Mouse (Mus musculus) ES-Bruce4 (cell line): ENCODE results near the gene Cyb561d2. TPM values are rescaled to one million over a fixed set of nuclear protein-coding genes. Genes with fewer than 3 reads are reported as not detected.

Experiments
- H3K27ac ChIP-seq: 2 replicates; pipeline ENCODE4 v1.5.1; 2012; ENCODE audit warnings: low read length, inconsistent platforms; ENCODE audit not compliant: insufficient read depth
- H3K27me3 ChIP-seq: 2 replicates; pipeline ENCODE4 v1.6.1; 2012; ENCODE audit warnings: mild to moderate bottlenecking, low read length, inconsistent platforms; ENCODE audit not compliant: control insufficient read depth, poor library complexity, insufficient read depth, severe bottlenecking
- H3K36me3 ChIP-seq: 2 replicates; pipeline ENCODE4 v1.6.1; 2012; ENCODE audit warnings: inconsistent platforms, mild to moderate bottlenecking, low read length, moderate library complexity; ENCODE audit not compliant: control insufficient read depth, poor library complexity, insufficient read depth, severe bottlenecking
- H3K4me1 ChIP-seq: one replicate; pipeline ENCODE4 v1.8.1; 2011; ENCODE audit warnings: low read length; ENCODE audit not compliant: control insufficient read depth, insufficient read depth
- H3K4me3 ChIP-seq: 2 replicates; pipeline ENCODE4 v1.5.1; 2011; ENCODE audit warnings: low read depth, mild to moderate bottlenecking, low read length
- H3K9ac ChIP-seq: 2 replicates; pipeline ENCODE4 v1.6.1; 2012; ENCODE audit warnings: low read depth, mild to moderate bottlenecking, inconsistent platforms; ENCODE audit not compliant: poor library complexity, severe bottlenecking
- H3K9me3 ChIP-seq: replicated peaks from 2 replicates; pipeline ENCODE4 v1.6.1; 2012; ENCODE audit warnings: mild to moderate bottlenecking, low read length, inconsistent platforms; ENCODE audit not compliant: control insufficient read depth, poor library complexity, insufficient read depth, severe bottlenecking
- CTCF ChIP-seq: IDR thresholded peaks from one replicate; pipeline ENCODE4 v1.8.1; 2011; ENCODE audit warnings: low read depth, low read length
- EP300 ChIP-seq: IDR thresholded peaks from 2 replicates; pipeline ENCODE4 v1.6.1; 2011; ENCODE audit warnings: low read depth, low read length; ENCODE audit not compliant: insufficient read depth
- POLR2A ChIP-seq: IDR thresholded peaks from one replicate; pipeline ENCODE4 v1.8.1; 2011; ENCODE audit warnings: low read length; ENCODE audit not compliant: insufficient read depth
- polyA plus RNA-seq: library from polyadenylated mRNA; stranded (reverse); fragments of >200 nt; gene quantifications from 2 replicates; pipeline ENCODE4 v1.2.4, GENCODE M21; 2011; ENCODE audit warnings: low read depth; ENCODE audit not compliant: missing spikeins, insufficient read depth, insufficient read length

Cyb561d2 gene
- polyA plus RNA-seq, 1 experiment = 7.7 TPM

- H3K27me3 ChIP-seq = no peaks in the 10 kb centered on the region
- peaks cover 3% of the 10 kb centered on the region for H3K4me1 ChIP-seq
- no peak overlapping the region for H3K4me3 ChIP-seq
- H3K27ac ChIP-seq = no peak overlapping the region
- H3K36me3 ChIP-seq = no peaks in the 10 kb centered on the region
- no peaks in the 10 kb centered on the region for H3K9me3 ChIP-seq
- no peak overlapping the region for H3K9ac ChIP-seq
- TF ChIP-seq CTCF (no peak), EP300 (no peak), POLR2A (no peak)
These were observed 6.8 kb upstream of the Cyb561d2 start for GRCm38 (mm10) chr9:107548820-107549219.

DNA sequence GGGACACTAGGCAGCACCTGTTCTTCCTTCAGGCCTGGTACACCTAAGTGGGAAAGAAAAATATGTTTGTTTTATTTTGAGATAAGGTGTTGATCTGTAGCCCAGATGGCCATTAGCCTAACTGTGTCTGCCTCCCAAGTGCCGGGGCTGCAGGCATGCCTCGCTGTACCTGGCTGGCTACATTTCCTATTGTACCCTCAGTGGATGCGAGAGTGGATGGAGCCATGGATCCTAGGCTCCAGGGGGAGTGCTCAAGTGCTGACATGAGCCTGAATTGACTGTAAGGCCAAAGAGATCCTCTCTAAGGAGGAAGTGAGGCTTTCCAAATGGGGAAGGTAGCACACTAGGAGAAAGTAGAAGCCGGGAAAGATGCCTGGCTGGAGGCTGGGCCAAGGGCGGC is 6.0 kb upstream of the Cyb561d2 start:
- no peaks in the 10 kb centered on the region for H3K9me3 ChIP-seq
- no peaks in the 10 kb centered on the region for H3K27me3 ChIP-seq
- no peaks in the 10 kb centered on the region for H3K36me3 ChIP-seq
- TF ChIP-seq POLR2A = no peak
- TF ChIP-seq CTCF = no peak
- TF ChIP-seq EP300 = no peak
- no peak overlapping the region for H3K27ac ChIP-seq
- peaks cover 3% of the 10 kb centered on the region for H3K4me1 ChIP-seq
- no peak overlapping the region for H3K4me3 ChIP-seq
- H3K9ac ChIP-seq = no peak overlapping the region

- TF ChIP-seq POLR2A (no peak), EP300 (no peak), CTCF (no peak)
- H3K4me3 ChIP-seq = no peak within 1 kb of the TSS
- H3K4me1 ChIP-seq = peaks cover 3% of the 10 kb centered on the region
- no peaks in the 10 kb centered on the region for H3K9me3 ChIP-seq
- no peak within 1 kb of the TSS for H3K9ac ChIP-seq
- no peak within 1 kb of the TSS for H3K27ac ChIP-seq
- H3K36me3 ChIP-seq = no peaks in the 10 kb centered on the region
- no peaks in the 10 kb centered on the region for H3K27me3 ChIP-seq
These were observed 5.0 kb upstream of the Cyb561d2 start, which contains the start of gene Zmynd10 for GRCm38 (mm10) chr9:107547026-107547425. TSS of gene Zmynd10 (plus strand) at chr9:107547298.

DNA sequence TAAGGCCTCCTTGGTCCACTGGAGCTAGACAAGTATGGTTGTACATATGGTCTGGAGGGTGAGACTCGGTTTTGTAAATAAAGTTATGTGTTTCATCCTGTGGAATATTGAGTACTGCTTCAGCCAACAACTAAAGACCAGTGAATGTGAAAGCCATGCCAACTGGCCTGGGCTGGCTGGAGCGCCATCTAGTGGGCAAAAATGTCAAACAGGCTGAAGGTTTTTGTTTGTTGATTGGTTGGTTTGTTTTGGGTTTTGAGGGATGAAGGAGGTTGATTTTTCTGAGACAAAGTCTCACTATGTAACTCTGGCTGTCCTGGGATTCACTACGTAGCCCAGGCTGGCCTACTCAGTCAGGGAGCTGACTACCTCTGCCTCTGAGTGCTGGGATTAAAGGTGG is 3.6 kb upstream of the Cyb561d2 start:
- Histone ChIP-seq H3K4me1 (peaks cover 3% of the 10 kb centered on the region), H3K27ac (no peak overlapping the region), H3K36me3 (no peaks in the 10 kb centered on the region), H3K9ac (no peak overlapping the region), H3K4me3 (no peak overlapping the region), H3K9me3 (no peaks in the 10 kb centered on the region), H3K27me3 (no peaks in the 10 kb centered on the region)
- no peak for TF ChIP-seq EP300
- peak; percentile 94 for TF ChIP-seq CTCF

DNA sequence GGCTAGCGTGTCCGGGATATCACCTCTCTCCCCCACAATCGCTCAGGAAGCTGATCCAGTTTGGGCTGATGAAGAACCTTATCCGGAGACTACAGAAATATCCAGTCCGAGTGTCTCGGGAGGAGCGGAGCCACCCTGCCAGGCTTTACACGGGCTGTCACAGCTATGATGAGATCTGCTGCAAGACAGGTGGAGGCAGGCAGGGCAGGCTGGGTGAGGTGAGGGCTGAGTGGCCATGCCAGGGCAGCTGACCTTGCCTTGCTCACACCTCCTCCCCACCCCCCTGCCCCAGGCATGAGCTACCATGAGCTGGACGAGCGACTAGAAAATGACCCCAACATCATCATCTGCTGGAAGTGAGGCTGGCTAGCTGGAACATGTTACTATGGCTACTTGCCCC is 3.2 kb upstream of the Cyb561d2 start:
- Histone ChIP-seq H3K36me3 (no peaks in the 10 kb centered on the region), H3K4me3 (no peak overlapping the region), H3K27ac (no peak overlapping the region), H3K9ac (no peak overlapping the region), H3K4me1 (peaks cover 3% of the 10 kb centered on the region), H3K27me3 (no peaks in the 10 kb centered on the region), H3K9me3 (no peaks in the 10 kb centered on the region)
- TF ChIP-seq CTCF (no peak), EP300 (no peak), POLR2A (no peak)

GRCm38 (mm10) chr9:107544729-107545128 is 2.7 kb upstream of the Cyb561d2 start:
- Histone ChIP-seq H3K9me3 (no peaks in the 10 kb centered on the region), H3K4me1 (no peaks in the 10 kb centered on the region), H3K9ac (no peak overlapping the region), H3K27ac (no peak overlapping the region), H3K27me3 (no peaks in the 10 kb centered on the region), H3K4me3 (no peak overlapping the region), H3K36me3 (no peaks in the 10 kb centered on the region)
- no peak for TF ChIP-seq POLR2A
